Mouse (Mus musculus) effector memory CD4-positive, alpha-beta T cell, adult 7 months (primary cell): ENCODE results near the gene Olfr1305. TPM values are rescaled to one million over a fixed set of nuclear protein-coding genes. Genes with fewer than 3 reads are reported as not detected.

Experiments
- polyA plus RNA-seq: library from polyadenylated mRNA; unstranded; fragments of 100-300 nt; shearing (Covaris generic); gene quantifications from one replicate; pipeline ENCODE4 v1.2.1, GENCODE M21; 2017

The Olfr1305 gene
- polyA plus RNA-seq: not detected

GRCm38 (mm10) chr2:111877049-111877448 lies at the start of gene Olfr1305:
Gene Olfr1305 (minus strand): TSS chr2:111877149.

GRCm38 (mm10) chr2:111916171-111916570 lies 39.2 kb upstream of the Olfr1305 start, which contains the start of gene Olfr1306:
Gene Olfr1306 (minus strand): TSS chr2:111916271.

GRCm38 (mm10) chr2:111820240-111820639 lies 56.7 kb downstream of the Olfr1305 start, which contains the start of gene Olfr1303:
Gene Olfr1303 (minus strand): TSS chr2:111820340.

Other genes with a start within 250 kb of the Olfr1305 start
- not detected for gene Olfr1298, start 227.9 kb downstream of the Olfr1305 start, polyA plus RNA-seq
- not detected for gene Olfr1299, start 215.7 kb downstream of the Olfr1305 start, polyA plus RNA-seq
- not detected for gene Olfr1301, start 126.1 kb downstream of the Olfr1305 start, polyA plus RNA-seq
- not detected for gene Olfr1302, start 99.7 kb downstream of the Olfr1305 start, polyA plus RNA-seq
- not detected for gene Olfr1303, start 56.8 kb downstream of the Olfr1305 start, polyA plus RNA-seq
- gene Olfr1306, start 39.1 kb upstream of the Olfr1305 start, polyA plus RNA-seq: not detected
- gene Olfr1307, start 72.3 kb upstream of the Olfr1305 start, polyA plus RNA-seq: 0.09 TPM
- not detected for gene Olfr1308, start 87.8 kb upstream of the Olfr1305 start, polyA plus RNA-seq
- gene Olfr1309, start 113.1 kb upstream of the Olfr1305 start, polyA plus RNA-seq: not detected
- gene Olfr1310, start 135.6 kb upstream of the Olfr1305 start, polyA plus RNA-seq: not detected
- not detected for gene Olfr1311, start 147.3 kb upstream of the Olfr1305 start, polyA plus RNA-seq
- 0.23 TPM for gene Olfr1312, start 173.1 kb upstream of the Olfr1305 start, polyA plus RNA-seq
- gene Olfr1313, start 200.7 kb upstream of the Olfr1305 start, polyA plus RNA-seq: not detected
- not detected for gene Olfr1314, start 219.6 kb upstream of the Olfr1305 start, polyA plus RNA-seq
- not detected for gene Olfr1315-ps1, start 238.3 kb upstream of the Olfr1305 start, polyA plus RNA-seq